Mouse (Mus musculus): Measurements from ENCODE around the gene 0610012G03Rik.

- TF ChIP-seq CTCF (IDR thresholded peaks at IDR 0.05; ENCODE audit: low read depth, low read length) (no peak), EP300 (IDR thresholded peaks at IDR 0.05; ENCODE audit: insufficient read depth, low read depth, low read length) (peak; percentile 63)
Observed at GRCm38 (mm10) chr16:31926547-31927182, 21.6 kb downstream of the 0610012G03Rik start.

Data from ES-Bruce4 (cell line).